In the genomic region with DNA sequence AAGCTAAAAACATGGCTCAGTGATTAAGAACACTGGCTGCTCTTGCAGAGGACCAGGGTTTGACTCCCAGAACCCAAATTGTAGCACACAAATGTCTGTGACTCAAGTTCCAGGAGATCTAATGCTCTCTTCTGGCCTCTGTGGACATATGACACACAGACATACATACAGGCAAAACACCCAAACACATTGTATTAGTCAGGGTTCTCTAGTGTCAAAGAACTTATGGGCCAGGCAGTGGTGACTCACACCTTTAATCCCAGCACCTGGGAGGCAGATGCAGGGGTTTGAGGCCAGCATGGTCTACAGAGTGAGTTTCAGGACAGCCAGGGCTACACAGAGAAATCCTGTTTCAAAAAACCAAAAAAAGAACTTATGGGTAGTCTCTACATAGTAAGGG, we compare ENCODE assay signal across 20 mouse cellular contexts. TPM values are rescaled to one million over a fixed set of nuclear protein-coding genes. Genes with fewer than 3 reads are reported as not detected.
DNase-seq lines count a peak whose midpoint lies in the region; ATAC-seq and TF ChIP-seq lines count a peak whose summit lies in the region.
"Had no signal": no experiment of that assay in that cellular context is flagged by ENCODE, and none has a peak within 500 bp of the region (broad histone marks: within the 10 kb centered on the region; RNA-seq: fewer than 3 reads in every experiment).

No protein-coding gene starts in this region.

- H3K4me1 ChIP-seq in intestine, postnatal 0 days (replicated peaks; ENCODE audit: control insufficient read depth, insufficient read depth, low read length): peaks cover 4% of the 10 kb centered on the region
- H3K4me1 ChIP-seq in intestine, embryonic 15.5 days (replicated peaks): no peaks in the 10 kb centered on the region
- H3K4me1 ChIP-seq in small intestine, adult 2 months (ENCODE audit: control insufficient read depth, insufficient read depth, insufficient read length, low read length): peaks cover 20% of the 10 kb centered on the region; the same call in 1 of the 2 replicates
- H3K4me1 ChIP-seq: embryonic facial prominence, embryonic 10.5 days; embryonic facial prominence, embryonic 12.5 days; forebrain, embryonic 13.5 days; forebrain, embryonic 15.5 days had no signal

- TF ChIP-seq POLR2A in small intestine, adult 2 months (IDR thresholded peaks at IDR 0.05; ENCODE audit: low read depth, low read length): no peak

- H3K9me3 ChIP-seq in intestine, postnatal 0 days (ENCODE audit: control insufficient read depth): no peaks in the 10 kb centered on the region
- H3K9me3 ChIP-seq in intestine, embryonic 15.5 days: no peaks in the 10 kb centered on the region
- H3K9me3 ChIP-seq: embryonic facial prominence, embryonic 10.5 days; embryonic facial prominence, embryonic 12.5 days; forebrain, embryonic 13.5 days; forebrain, embryonic 15.5 days had no signal

- peak overlapping the region; percentile 16; the same call in 1 of the 2 replicates for H3K27ac ChIP-seq in intestine, postnatal 0 days (ENCODE audit: low read depth, low read length)
- no peak overlapping the region for H3K27ac ChIP-seq in intestine, embryonic 15.5 days
- H3K27ac ChIP-seq in small intestine, adult 2 months (ENCODE audit: insufficient read depth, low read depth, low read length): peak overlapping the region; percentile 60
- H3K27ac ChIP-seq: embryonic facial prominence, embryonic 10.5 days; embryonic facial prominence, embryonic 12.5 days; forebrain, embryonic 13.5 days; forebrain, embryonic 15.5 days had no signal

- no peaks in the 10 kb centered on the region for H3K36me3 ChIP-seq in intestine, postnatal 0 days (ENCODE audit: control insufficient read depth, insufficient read depth)
- H3K36me3 ChIP-seq in intestine, embryonic 15.5 days: no peaks in the 10 kb centered on the region
- H3K36me3 ChIP-seq in small intestine, adult 2 months (ENCODE audit: control insufficient read depth, insufficient read depth, low read length): peaks cover 2% of the 10 kb centered on the region; the same call in 1 of the 2 replicates
- H3K36me3 ChIP-seq: embryonic facial prominence, embryonic 12.5 days; forebrain, embryonic 15.5 days had no signal

- H3K9ac ChIP-seq in intestine, postnatal 0 days (ENCODE audit: low read depth, low read length): no peak overlapping the region
- no peak overlapping the region for H3K9ac ChIP-seq in intestine, embryonic 15.5 days
- H3K9ac ChIP-seq: embryonic facial prominence, embryonic 12.5 days; forebrain, embryonic 13.5 days; forebrain, embryonic 15.5 days; forebrain, postnatal 0 days had no signal

- H3K4me2 ChIP-seq in intestine, postnatal 0 days (replicated peaks; ENCODE audit: low read depth): no peak overlapping the region
- no peak overlapping the region for H3K4me2 ChIP-seq in intestine, embryonic 15.5 days (replicated peaks)
- H3K4me2 ChIP-seq: embryonic facial prominence, embryonic 12.5 days; forebrain, embryonic 13.5 days; forebrain, embryonic 15.5 days had no signal

- DNase-seq in lung, postnatal 4 days: no peak
- no peak for DNase-seq in thymus, adult 18-20 months
- DNase-seq: adrenal gland, adult 8-10 months; adrenal gland, postnatal 14 days; adrenal gland, postnatal 36 days; cerebellum, adult 11-12 months; cerebellum, adult 2 months; cerebellum, adult 9-10 months; cerebellum, postnatal 10 days; cerebellum, postnatal 25 days; forebrain, postnatal 0 days had no signal

- H3K27me3 ChIP-seq in intestine, postnatal 0 days (replicated peaks; ENCODE audit: control insufficient read depth, insufficient read depth, low read length): no peaks in the 10 kb centered on the region
- H3K27me3 ChIP-seq in intestine, embryonic 15.5 days (replicated peaks): no peaks in the 10 kb centered on the region
- H3K27me3 ChIP-seq in small intestine, adult 2 months (ENCODE audit: control insufficient read depth, insufficient read depth, low read length): no peaks in the 10 kb centered on the region
- H3K27me3 ChIP-seq: embryonic facial prominence, embryonic 12.5 days; forebrain, embryonic 13.5 days; forebrain, embryonic 15.5 days; Patski had no signal

- no peak overlapping the region for H3K4me3 ChIP-seq in intestine, postnatal 0 days (ENCODE audit: low read depth, low read length)
- H3K4me3 ChIP-seq in intestine, embryonic 15.5 days (replicated peaks): no peak overlapping the region
- H3K4me3 ChIP-seq in small intestine, adult 2 months (ENCODE audit: low read depth, low read length): no peak overlapping the region
- H3K4me3 ChIP-seq: embryonic facial prominence, embryonic 10.5 days; embryonic facial prominence, embryonic 12.5 days; forebrain, embryonic 13.5 days; forebrain, embryonic 15.5 days had no signal

- TF ChIP-seq CTCF in intestine, postnatal 0 days (IDR thresholded peaks at IDR 0.05; ENCODE audit: low read depth): no peak
- no peak for TF ChIP-seq CTCF in small intestine, adult 2 months (IDR thresholded peaks at IDR 0.05; ENCODE audit: extremely low read depth, insufficient read length, insufficient replicate concordance, low read depth, low read length)

- ATAC-seq in intestine, postnatal 0 days: peak; percentile 43
- no peak for ATAC-seq in intestine, embryonic 15.5 days
- ATAC-seq: activated CD4-positive, CD25-positive, alpha-beta regulatory T cell, adult 4 months; forebrain, embryonic 13.5 days; forebrain, embryonic 15.5 days; forebrain, postnatal 0 days; Patski had no signal

RNA-seq across cellular contexts. Expression of gene Mast2, which starts 12.4 kb away (rescaled TPM):
- 9.6 TPM in 2 replicates for polyA plus RNA-seq in intestine, postnatal 0 days (2015; fragmentation: Nextera tagmentation; extraction: Ambion mirVana)
- 13.3 and 13.5 TPM in 2 replicates for polyA plus RNA-seq in intestine, embryonic 15.5 days (2015; fragmentation: Nextera tagmentation; extraction: Ambion mirVana)
- 107 and 224 TPM in 2 replicates for polyA plus RNA-seq in small intestine, adult 2 months (2012; rRNA removed)

RNA-seq across cellular contexts. Expression of gene Ipp, which starts 55.8 kb away (rescaled TPM):
- polyA plus RNA-seq in intestine, postnatal 0 days (2015; fragmentation: Nextera tagmentation; extraction: Ambion mirVana): 8.8 and 9.1 TPM in 2 replicates
- 15.7 and 16.5 TPM in 2 replicates for polyA plus RNA-seq in intestine, embryonic 15.5 days (2015; fragmentation: Nextera tagmentation; extraction: Ambion mirVana)
- polyA plus RNA-seq in small intestine, adult 2 months (2012; rRNA removed): 0.29 and 1.1 TPM in 2 replicates
